Mouse (Mus musculus): ENCODE data around the gene Gm39566. TPM values are rescaled to one million over a fixed set of nuclear protein-coding genes. Genes with fewer than 3 reads are reported as not detected.
A peak's percentile ranks its signal among the peaks of the same experiment; 100 is the strongest.

The Gm39566 gene
- polyA plus RNA-seq, 1 experiment from 2014 or later: not detected

DNA sequence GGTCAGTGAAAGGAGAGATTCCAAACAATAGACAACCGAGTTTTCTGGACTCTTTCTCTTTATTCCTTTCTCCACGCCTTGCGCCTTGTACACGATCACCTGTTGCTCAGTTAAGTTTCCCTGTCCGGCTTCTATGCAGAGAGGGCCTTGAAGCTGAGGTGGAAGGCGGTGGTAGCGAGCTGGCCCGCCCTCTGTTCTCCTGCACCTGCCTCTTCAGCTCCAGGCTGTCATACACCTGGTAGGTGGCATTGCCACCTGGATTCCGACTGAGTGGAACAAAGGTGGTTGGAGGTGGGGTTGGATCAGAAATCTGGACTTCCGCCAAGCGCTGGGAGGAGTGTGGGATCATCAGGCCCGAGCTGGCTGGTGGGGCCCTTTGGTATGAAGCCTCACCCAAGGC, 1.4 kb upstream of the Gm39566 start:
- Histone ChIP-seq H3K9ac (ENCODE audit: low read depth, low read length) (no peak overlapping the region), H3K36me3 (ENCODE audit: control insufficient read depth, insufficient read depth, low read length) (no peaks in the 10 kb centered on the region), H3K4me3 (ENCODE audit: low read depth, low read length) (no peak overlapping the region), H3K4me2 (ENCODE audit: low read length) (no peak overlapping the region), H3K4me1 (ENCODE audit: control insufficient read depth, insufficient read depth, low read length) (no peaks in the 10 kb centered on the region), H3K9me3 (replicated peaks; ENCODE audit: control insufficient read depth, low read length, poor library complexity, severe bottlenecking) (no peaks in the 10 kb centered on the region; the same call in 1 of the 2 replicates), H3K27me3 (ENCODE audit: control insufficient read depth, insufficient read depth, low read depth, low read length) (no peaks in the 10 kb centered on the region), H3K27ac (ENCODE audit: low read length) (no peak overlapping the region)
- ATAC-seq: no peak
- 93% methylated on average over 12 of the region's 12 CpGs for WGBS

GRCm38 (mm10) chr11:69810280-69810679, 4.8 kb downstream of the Gm39566 start:
- no peaks in the 10 kb centered on the region for H3K4me1 ChIP-seq (ENCODE audit: control insufficient read depth, insufficient read depth, low read length)
- peaks cover 9% of the 10 kb centered on the region for H3K27me3 ChIP-seq (ENCODE audit: control insufficient read depth, insufficient read depth, low read depth, low read length)
- H3K27ac ChIP-seq (ENCODE audit: low read length): no peak overlapping the region
- no peak overlapping the region for H3K9ac ChIP-seq (ENCODE audit: low read depth, low read length)
- no peaks in the 10 kb centered on the region for H3K36me3 ChIP-seq (ENCODE audit: control insufficient read depth, insufficient read depth, low read length)
- no peaks in the 10 kb centered on the region for H3K9me3 ChIP-seq (replicated peaks; ENCODE audit: control insufficient read depth, low read length, poor library complexity, severe bottlenecking)
- no peak for ATAC-seq
- no peak overlapping the region for H3K4me2 ChIP-seq (ENCODE audit: low read length)
- H3K4me3 ChIP-seq (ENCODE audit: low read depth, low read length): no peak overlapping the region

GRCm38 (mm10) chr11:69807641-69808040, 7.5 kb downstream of the Gm39566 start:
- 89% methylated on average over 2 of the region's 2 CpGs for WGBS

DNA sequence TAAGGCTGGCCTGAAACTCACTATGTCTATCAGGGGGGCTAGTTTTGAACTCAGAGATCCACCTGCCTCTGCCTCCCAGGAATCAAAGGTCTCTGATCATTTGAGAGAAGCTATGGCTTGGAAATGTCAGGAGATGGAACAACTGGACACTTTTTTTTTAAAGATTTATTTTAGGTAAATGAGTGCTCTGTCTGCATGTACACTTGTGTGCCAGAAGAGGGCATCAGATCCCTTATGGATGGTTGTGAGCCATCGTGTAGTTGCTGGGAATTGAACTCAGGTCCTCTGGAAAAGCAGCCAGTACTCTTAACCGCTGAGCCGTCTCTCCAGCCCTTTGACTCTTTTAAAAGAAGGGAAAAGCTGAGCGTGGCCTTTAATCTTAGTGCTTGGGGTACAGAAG, 8.7 kb downstream of the Gm39566 start:
- no peak overlapping the region for H3K4me3 ChIP-seq (ENCODE audit: low read depth, low read length)
- H3K36me3 ChIP-seq (ENCODE audit: control insufficient read depth, insufficient read depth, low read length): no peaks in the 10 kb centered on the region
- H3K9ac ChIP-seq (ENCODE audit: low read depth, low read length): no peak overlapping the region
- ATAC-seq: no peak
- peaks cover 16% of the 10 kb centered on the region for H3K27me3 ChIP-seq (ENCODE audit: control insufficient read depth, insufficient read depth, low read depth, low read length)
- 86% methylated on average over 4 of the region's 4 CpGs for WGBS
- H3K27ac ChIP-seq (ENCODE audit: low read length): no peak overlapping the region
- H3K4me2 ChIP-seq (ENCODE audit: low read length): no peak overlapping the region
- H3K9me3 ChIP-seq (replicated peaks; ENCODE audit: control insufficient read depth, low read length, poor library complexity, severe bottlenecking): no peaks in the 10 kb centered on the region
- H3K4me1 ChIP-seq (ENCODE audit: control insufficient read depth, insufficient read depth, low read length): peaks cover 36% of the 10 kb centered on the region

More at GRCm38 (mm10) chr11:69807641-69808040, 7.5 kb downstream of the Gm39566 start:
- H3K9me3 ChIP-seq (replicated peaks; ENCODE audit: control insufficient read depth, low read length, poor library complexity, severe bottlenecking): no peaks in the 10 kb centered on the region
- no peak overlapping the region for H3K4me3 ChIP-seq (ENCODE audit: low read depth, low read length)
- no peak overlapping the region for H3K27ac ChIP-seq (ENCODE audit: low read length)
- H3K9ac ChIP-seq (ENCODE audit: low read depth, low read length): no peak overlapping the region
- ATAC-seq: no peak
- no peaks in the 10 kb centered on the region for H3K36me3 ChIP-seq (ENCODE audit: control insufficient read depth, insufficient read depth, low read length)
- peaks cover 16% of the 10 kb centered on the region for H3K27me3 ChIP-seq (ENCODE audit: control insufficient read depth, insufficient read depth, low read depth, low read length)
- no peak overlapping the region for H3K4me2 ChIP-seq (ENCODE audit: low read length)
- peaks cover 24% of the 10 kb centered on the region for H3K4me1 ChIP-seq (ENCODE audit: control insufficient read depth, insufficient read depth, low read length)

DNA sequence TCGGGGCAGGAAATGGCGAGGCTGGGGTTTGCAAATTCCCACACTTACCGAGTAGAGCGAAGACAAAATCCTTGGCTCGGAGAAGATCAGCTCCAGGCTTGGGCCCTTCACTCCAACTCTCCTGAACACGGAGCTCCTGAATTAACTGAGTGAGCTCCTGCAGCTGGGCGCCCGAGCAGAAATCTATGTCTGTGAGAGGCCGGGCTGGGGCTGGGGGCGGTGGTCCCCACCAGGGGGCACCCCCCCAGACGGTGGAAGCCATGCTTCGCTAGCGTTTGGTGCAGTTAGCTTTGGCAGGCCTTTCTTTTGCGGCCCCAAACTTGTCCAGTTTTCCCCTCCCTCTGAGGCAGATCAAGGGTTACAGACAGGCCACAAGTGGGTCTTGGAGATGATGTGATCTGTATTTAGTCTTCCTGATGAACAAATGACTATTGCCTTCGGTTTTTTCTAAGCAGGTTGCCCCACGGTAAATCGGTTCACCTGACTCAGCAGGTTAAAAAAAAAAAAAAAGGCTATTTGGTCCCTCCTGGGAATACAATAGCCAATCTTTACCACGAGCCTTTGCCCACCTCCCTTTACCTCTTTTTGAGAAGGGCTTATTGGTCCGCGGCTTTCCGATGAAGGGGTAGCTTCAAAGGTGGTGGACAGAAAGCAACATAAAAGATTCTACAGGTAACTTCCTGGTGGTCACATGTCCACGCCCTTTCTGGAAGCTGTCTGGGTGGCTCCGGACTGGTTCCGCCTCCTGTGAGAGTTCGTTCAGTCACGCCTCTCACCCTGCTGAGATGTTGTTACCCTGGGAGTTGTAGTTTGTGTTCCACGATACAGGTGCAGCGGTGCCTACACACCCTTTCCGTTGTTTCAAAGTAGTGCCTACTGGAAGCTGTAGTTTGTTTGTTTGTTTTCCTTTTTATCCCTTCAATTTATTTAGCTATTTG, 9.9 kb downstream of the Gm39566 start, which contains the start of gene Tmem102:
Gene Tmem102 (minus strand): TSS at position 653 of the 938 bp plus-strand sequence.
- Histone ChIP-seq H3K4me3 (ENCODE audit: low read depth, low read length) (0 out of 2 replicates have a peak within 1 kb of the TSS, but pooled peaks have one; percentile 1), H3K27ac (ENCODE audit: low read length) (no peak within 1 kb of the TSS), H3K27me3 (ENCODE audit: control insufficient read depth, insufficient read depth, low read depth, low read length) (peaks cover 16% of the 10 kb centered on the region), H3K4me2 (ENCODE audit: low read length) (peak within 1 kb of the TSS; percentile 90), H3K36me3 (ENCODE audit: control insufficient read depth, insufficient read depth, low read length) (no peaks in the 10 kb centered on the region), H3K9ac (ENCODE audit: low read depth, low read length) (peak within 1 kb of the TSS; percentile 35; the same call in 1 of the 2 replicates), H3K9me3 (replicated peaks; ENCODE audit: control insufficient read depth, low read length, poor library complexity, severe bottlenecking) (no peaks in the 10 kb centered on the region), H3K4me1 (ENCODE audit: control insufficient read depth, insufficient read depth, low read length) (peaks cover 38% of the 10 kb centered on the region)
- 8% methylated on average over 29 of the region's 29 CpGs for WGBS
- no peak for ATAC-seq

GRCm38 (mm10) chr11:69804652-69804940, 10.5 kb downstream of the Gm39566 start:
- Histone ChIP-seq H3K9ac (ENCODE audit: low read depth, low read length) (peak overlapping the region; percentile 35; the same call in 1 of the 2 replicates), H3K27ac (ENCODE audit: low read length) (no peak overlapping the region), H3K4me1 (ENCODE audit: control insufficient read depth, insufficient read depth, low read length) (peaks cover 43% of the 10 kb centered on the region), H3K4me2 (ENCODE audit: low read length) (peak overlapping the region; percentile 90), H3K27me3 (ENCODE audit: control insufficient read depth, insufficient read depth, low read depth, low read length) (peaks cover 16% of the 10 kb centered on the region), H3K9me3 (replicated peaks; ENCODE audit: control insufficient read depth, low read length, poor library complexity, severe bottlenecking) (no peaks in the 10 kb centered on the region), H3K4me3 (ENCODE audit: low read depth, low read length) (0 out of 2 replicates have a peak overlapping the region, but pooled peaks have one; percentile 1), H3K36me3 (ENCODE audit: control insufficient read depth, insufficient read depth, low read length) (no peaks in the 10 kb centered on the region)
- ATAC-seq: no peak
- WGBS: 5% methylated on average over 12 of the region's 12 CpGs

- Histone ChIP-seq H3K4me2 (ENCODE audit: low read length) (peak overlapping the region; percentile 90), H3K4me1 (ENCODE audit: control insufficient read depth, insufficient read depth, low read length) (peaks cover 48% of the 10 kb centered on the region), H3K9me3 (replicated peaks; ENCODE audit: control insufficient read depth, low read length, poor library complexity, severe bottlenecking) (no peaks in the 10 kb centered on the region), H3K27ac (ENCODE audit: low read length) (peak overlapping the region; percentile 45), H3K4me3 (ENCODE audit: low read depth, low read length) (peak overlapping the region; percentile 54), H3K36me3 (ENCODE audit: control insufficient read depth, insufficient read depth, low read length) (no peaks in the 10 kb centered on the region), H3K27me3 (ENCODE audit: control insufficient read depth, insufficient read depth, low read depth, low read length) (peaks cover 16% of the 10 kb centered on the region), H3K9ac (ENCODE audit: low read depth, low read length) (peak overlapping the region; percentile 64)
- WGBS: under 1% methylated on average over 60 of the region's 60 CpGs
- peak; percentile 29; the same call in 1 of the 2 replicates for ATAC-seq
These were observed 11.1 kb downstream of the Gm39566 start for GRCm38 (mm10) chr11:69803786-69804651.

- WGBS: 1% methylated on average over 12 of the region's 12 CpGs
- Histone ChIP-seq H3K4me3 (ENCODE audit: low read depth, low read length) (peak overlapping the region; percentile 54), H3K4me2 (ENCODE audit: low read length) (peak overlapping the region; percentile 90), H3K9me3 (replicated peaks; ENCODE audit: control insufficient read depth, low read length, poor library complexity, severe bottlenecking) (no peaks in the 10 kb centered on the region), H3K36me3 (ENCODE audit: control insufficient read depth, insufficient read depth, low read length) (no peaks in the 10 kb centered on the region), H3K27me3 (ENCODE audit: control insufficient read depth, insufficient read depth, low read depth, low read length) (peaks cover 16% of the 10 kb centered on the region), H3K27ac (ENCODE audit: low read length) (peak overlapping the region; percentile 45), H3K4me1 (ENCODE audit: control insufficient read depth, insufficient read depth, low read length) (peaks cover 48% of the 10 kb centered on the region), H3K9ac (ENCODE audit: low read depth, low read length) (peak overlapping the region; percentile 69)
- ATAC-seq: peak; percentile 2; the same call in 1 of the 2 replicates
These were observed 11.8 kb downstream of the Gm39566 start for GRCm38 (mm10) chr11:69803328-69803727.
